Mouse (Mus musculus) embryonic facial prominence, embryonic 11.5 days (tissue): ENCODE results near the gene Glcci1. TPM values are rescaled to one million over a fixed set of nuclear protein-coding genes. Genes with fewer than 3 reads are reported as not detected.

Experiments used
- ATAC-seq: fragments of 200-750 bp; cut with Nextera tagmentation; replicated peaks from 2 replicates; pipeline ENCODE4 v1.8.0; 2017; ENCODE audit warnings: low read depth; ENCODE audit not compliant: insufficient number of reproducible peaks, low FRiP score, low TSS enrichment
- DNase-seq: peaks from one replicate; pipeline ENCODE4 v3.0.0-alpha.2; 2015; ENCODE audit warnings: low spot score
- H3K27ac ChIP-seq: fragments of 300-500 bp; sonication (generic); replicated peaks from 2 replicates; pipeline ENCODE4 v1.5.1; 2014; ENCODE audit warnings: mild to moderate bottlenecking, low read depth, low read length, control low read depth
- H3K27me3 ChIP-seq: fragments of 300-500 bp; sonication (generic); 2 replicates; pipeline ENCODE4 v1.6.1; 2014; ENCODE audit warnings: mild to moderate bottlenecking, low read length, moderate library complexity, mixed read lengths; ENCODE audit not compliant: control insufficient read depth, insufficient read depth
- H3K36me3 ChIP-seq: fragments of 300-500 bp; sonication (generic); replicated peaks from 2 replicates; pipeline ENCODE4 v1.6.1; 2014; ENCODE audit warnings: low read depth, mild to moderate bottlenecking, low read length, moderate library complexity, mixed read lengths; ENCODE audit not compliant: control insufficient read depth, insufficient read depth
- H3K4me1 ChIP-seq: fragments of 300-500 bp; sonication (generic); 2 replicates; pipeline ENCODE4 v1.6.1; 2014; ENCODE audit warnings: low read length, mixed read lengths; ENCODE audit not compliant: control insufficient read depth, insufficient read depth
- H3K4me2 ChIP-seq: fragments of 300-500 bp; sonication (generic); 2 replicates; pipeline ENCODE4 v1.6.1; 2014; ENCODE audit warnings: low read depth, mild to moderate bottlenecking, control low read depth, low read length, moderate library complexity
- H3K4me3 ChIP-seq: fragments of 300-500 bp; sonication (generic); 2 replicates; pipeline ENCODE4 v1.5.1; 2014; ENCODE audit warnings: low read depth, low read length, control low read depth
- H3K9ac ChIP-seq: fragments of 300-500 bp; sonication (generic); replicated peaks from 2 replicates; pipeline ENCODE4 v1.6.1; 2014; ENCODE audit warnings: mild to moderate bottlenecking, control low read depth, low read length
- H3K9me3 ChIP-seq: fragments of 300-500 bp; sonication (generic); replicated peaks from 2 replicates; pipeline ENCODE4 v1.6.1; 2016; ENCODE audit warnings: mild to moderate bottlenecking, low read length, inconsistent platforms, mixed read lengths; ENCODE audit not compliant: control insufficient read depth
- WGBS: fragments of 180-500 bp; shearing (Covaris S2); extraction: QIAGEN DNeasy Blood & Tissue Kit; methylation state at CpG from one replicate; pipeline ENCODE4 v1.1.7; 2014; 5-methylcytosine and 5-hydroxymethylcytosine counted together
- polyA plus RNA-seq: library from polyadenylated mRNA; unstranded; fragments of >200 nt; fragmentation: Nextera tagmentation; extraction: Ambion mirVana; gene quantifications from 2 replicates; pipeline ENCODE4 v1.2.1, GENCODE M21; 2014

Gene Glcci1
- polyA plus RNA-seq, 1 experiment from 2014 or later, result 15.4 TPM

DNA sequence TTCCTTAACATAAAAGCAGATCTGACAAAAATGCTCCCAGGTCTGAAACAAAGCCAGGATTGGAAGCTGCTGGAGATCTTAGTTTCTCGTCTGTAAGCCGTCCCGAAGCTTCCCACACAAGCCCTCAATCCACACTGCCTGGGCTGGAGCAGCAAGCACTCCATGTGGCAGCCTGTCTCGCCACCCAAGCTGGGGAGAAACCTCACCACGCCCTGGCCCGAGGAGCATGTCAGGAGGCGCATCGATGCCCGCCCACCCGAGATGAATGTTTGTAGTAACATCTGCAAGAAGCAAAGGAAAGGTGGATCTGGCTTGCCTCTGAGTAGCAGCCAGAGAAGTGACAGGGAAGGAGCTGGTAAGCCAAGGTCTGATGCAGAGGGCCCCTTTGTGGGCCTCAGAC lies 135.3 kb downstream of the Glcci1 start:
- Histone ChIP-seq H3K9ac (no peak overlapping the region), H3K4me2 (no peak overlapping the region), H3K36me3 (no peaks in the 10 kb centered on the region), H3K4me1 (no peaks in the 10 kb centered on the region), H3K4me3 (no peak overlapping the region), H3K9me3 (no peaks in the 10 kb centered on the region), H3K27me3 (no peaks in the 10 kb centered on the region), H3K27ac (no peak overlapping the region)
- DNase-seq, result no peak
- ATAC-seq, result no peak
- 93% methylated on average over 10 of the region's 10 CpGs for WGBS

DNA sequence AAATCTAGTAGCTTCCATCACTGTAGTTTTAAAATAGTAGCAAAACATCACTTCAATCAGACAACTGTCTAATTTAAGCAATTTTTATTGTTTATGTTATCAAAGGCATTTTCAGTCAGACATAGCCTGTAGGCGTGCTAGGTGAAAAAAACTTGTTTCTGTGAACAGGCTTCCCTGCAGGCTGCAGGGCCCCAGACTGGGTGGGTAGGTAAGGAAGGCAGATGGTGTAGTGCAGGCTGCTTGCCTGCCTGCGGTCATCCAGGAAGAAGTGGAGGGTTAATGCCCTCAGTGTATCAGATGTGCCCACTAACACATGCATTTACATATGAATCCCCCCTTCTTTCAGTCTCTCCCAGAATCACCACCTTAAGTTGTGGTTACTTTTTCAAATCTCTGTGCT lies 136.3 kb downstream of the Glcci1 start:
- DNase-seq (no peak), ATAC-seq (no peak)
- H3K4me2 ChIP-seq, result no peak overlapping the region
- no peak overlapping the region for H3K27ac ChIP-seq
- no peaks in the 10 kb centered on the region for H3K4me1 ChIP-seq
- no peaks in the 10 kb centered on the region for H3K27me3 ChIP-seq
- no peaks in the 10 kb centered on the region for H3K36me3 ChIP-seq
- no peak overlapping the region for H3K9ac ChIP-seq
- no peak overlapping the region for H3K4me3 ChIP-seq
- H3K9me3 ChIP-seq, result no peaks in the 10 kb centered on the region
- 58% methylated on average over 2 of the region's 2 CpGs for WGBS
